Mouse (Mus musculus): ENCODE measurements at regions not wholly inside any gene's neighbourhood (a gene's known extent, or its start where the extent isn't known, plus 50 kb on each side); places are given as distances from the start of the nearest gene placed in this dataset.

DNA sequence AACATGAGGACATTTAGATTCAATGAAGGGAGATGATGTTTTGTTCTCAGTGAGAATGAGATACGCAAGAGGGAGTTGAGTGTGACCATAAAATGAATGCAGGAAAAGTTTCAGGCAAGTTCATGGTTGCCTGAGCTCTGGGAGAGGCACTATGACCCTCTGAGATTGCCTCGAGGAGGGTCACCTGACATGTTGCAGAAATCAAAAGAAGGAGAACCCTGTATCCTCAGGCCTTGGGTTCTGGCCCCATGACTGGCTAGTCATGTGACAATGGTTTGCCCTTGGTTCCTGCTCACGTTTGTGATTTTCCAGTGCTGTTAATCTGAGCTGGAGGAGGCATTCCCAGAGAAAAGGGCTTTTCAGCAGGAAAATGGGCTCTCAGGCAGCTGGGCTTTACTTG lies 98.9 kb downstream of the Mab21l3 start:
- Histone ChIP-seq H3K4me2 (no peak overlapping the region), H3K4me3 (ENCODE audit: low read depth, low read length) (no peak overlapping the region), H3K36me3 (ENCODE audit: insufficient read depth) (no peaks in the 10 kb centered on the region), H3K9ac (no peak overlapping the region), H3K9me3 (ENCODE audit: low read depth, low read length) (no peaks in the 10 kb centered on the region), H3K27ac (ENCODE audit: low read depth) (no peak overlapping the region), H3K4me1 (ENCODE audit: insufficient read depth) (no peaks in the 10 kb centered on the region), H3K27me3 (ENCODE audit: insufficient read depth, low read length) (no peaks in the 10 kb centered on the region)
- DNase-seq (no peak), ATAC-seq (ENCODE audit: insufficient read depth) (no peak)
- 65% methylated on average over 3 of the region's 3 CpGs for WGBS
- no peak for TF ChIP-seq CTCF (IDR thresholded peaks at IDR 0.05; ENCODE audit: low read depth)

DNA sequence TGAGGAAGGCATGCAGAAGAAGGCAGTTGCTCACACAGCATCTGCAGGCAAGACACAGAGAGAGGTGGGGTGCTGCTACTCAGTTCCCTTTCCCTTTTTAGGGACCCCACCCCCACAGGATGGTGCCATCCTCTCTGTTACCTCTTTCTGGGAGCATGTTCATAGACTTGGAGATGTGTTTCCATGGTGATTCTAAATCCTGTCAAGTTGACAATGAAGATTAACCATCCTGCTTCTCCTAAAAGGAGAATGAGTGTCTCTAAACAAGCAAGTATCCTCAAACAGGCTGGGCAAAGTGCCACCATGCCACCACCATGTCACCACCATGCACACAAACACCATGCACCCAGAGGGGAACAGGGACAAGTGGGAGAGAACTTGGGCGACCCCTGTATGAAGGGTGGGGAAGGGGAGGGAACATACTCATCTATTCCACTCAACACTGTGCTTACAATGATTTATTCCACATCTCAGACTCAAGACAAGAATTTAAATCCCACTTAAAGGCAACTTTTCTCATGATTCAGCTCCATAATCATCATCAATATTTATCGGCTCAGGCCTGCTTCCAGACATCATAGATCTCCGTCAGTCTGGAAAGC lies 99.6 kb downstream of the Mab21l3 start:
- Histone ChIP-seq H3K9me3 (ENCODE audit: low read depth, low read length) (no peaks in the 10 kb centered on the region), H3K36me3 (ENCODE audit: insufficient read depth) (no peaks in the 10 kb centered on the region), H3K27ac (ENCODE audit: low read depth) (no peak overlapping the region), H3K4me3 (ENCODE audit: low read depth, low read length) (no peak overlapping the region), H3K27me3 (ENCODE audit: insufficient read depth, low read length) (no peaks in the 10 kb centered on the region), H3K9ac (no peak overlapping the region), H3K4me2 (no peak overlapping the region), H3K4me1 (ENCODE audit: insufficient read depth) (no peaks in the 10 kb centered on the region)
- TF ChIP-seq CTCF (IDR thresholded peaks at IDR 0.05; ENCODE audit: low read depth), result no peak
- no peak for DNase-seq
- no peak for ATAC-seq (ENCODE audit: insufficient read depth)
- WGBS, result 73% methylated on average over 3 of the region's 3 CpGs

DNA sequence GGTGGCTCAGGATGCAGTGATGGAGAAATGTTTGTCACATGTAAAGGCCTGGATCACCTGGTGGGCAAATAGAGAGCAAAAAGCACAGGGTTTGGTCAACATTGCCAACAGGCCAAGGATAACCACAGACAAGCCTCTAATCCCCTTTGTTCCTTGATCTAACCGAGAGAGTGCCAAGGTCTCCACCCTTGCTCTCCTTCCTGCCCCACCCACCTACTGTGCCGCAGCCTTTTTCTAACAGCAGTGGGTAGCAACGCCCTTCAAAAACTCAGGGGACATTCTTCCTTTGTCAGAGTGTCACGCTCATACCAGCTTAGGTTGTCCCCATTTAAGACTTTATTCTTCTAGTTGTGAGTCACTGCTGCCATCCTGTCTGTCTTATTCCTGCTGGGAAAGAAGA lies 100.6 kb downstream of the Mab21l3 start:
- no peak overlapping the region for H3K4me3 ChIP-seq (ENCODE audit: low read depth, low read length)
- H3K36me3 ChIP-seq (ENCODE audit: insufficient read depth), result no peaks in the 10 kb centered on the region
- H3K27ac ChIP-seq (ENCODE audit: low read depth), result no peak overlapping the region
- H3K4me2 ChIP-seq, result no peak overlapping the region
- H3K4me1 ChIP-seq (ENCODE audit: insufficient read depth), result no peaks in the 10 kb centered on the region
- WGBS, result 50% methylated on average over 4 of the region's 4 CpGs
- TF ChIP-seq CTCF (IDR thresholded peaks at IDR 0.05; ENCODE audit: low read depth), result no peak
- DNase-seq, result no peak
- H3K27me3 ChIP-seq (ENCODE audit: insufficient read depth, low read length), result no peaks in the 10 kb centered on the region
- no peak for ATAC-seq (ENCODE audit: insufficient read depth)
- H3K9me3 ChIP-seq (ENCODE audit: low read depth, low read length), result no peaks in the 10 kb centered on the region
- no peak overlapping the region for H3K9ac ChIP-seq

DNA sequence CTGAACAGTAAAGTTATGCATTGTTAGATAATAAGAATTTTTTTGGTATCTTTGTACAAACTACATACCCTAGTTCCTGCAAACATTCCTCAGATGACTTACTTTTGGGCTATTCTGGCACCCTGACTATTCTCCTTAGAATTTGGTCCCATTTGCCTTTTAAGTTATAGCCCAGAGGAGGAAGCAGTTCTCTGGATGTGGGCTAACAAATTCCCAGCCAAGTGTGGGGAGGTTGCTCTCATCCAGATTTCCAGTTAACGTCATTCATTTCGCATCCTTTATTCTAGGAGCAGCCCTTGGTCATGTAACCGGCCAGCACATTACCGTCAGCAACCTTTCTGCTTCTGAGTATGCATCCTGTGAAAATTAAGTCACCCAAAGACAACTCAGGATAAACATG lies 107.9 kb downstream of the Mab21l3 start:
- no peak for TF ChIP-seq CTCF (IDR thresholded peaks at IDR 0.05; ENCODE audit: low read depth)
- Histone ChIP-seq H3K36me3 (ENCODE audit: insufficient read depth) (no peaks in the 10 kb centered on the region), H3K9ac (no peak overlapping the region), H3K4me1 (ENCODE audit: insufficient read depth) (no peaks in the 10 kb centered on the region), H3K27me3 (ENCODE audit: insufficient read depth, low read length) (no peaks in the 10 kb centered on the region), H3K27ac (ENCODE audit: low read depth) (no peak overlapping the region), H3K4me2 (no peak overlapping the region), H3K9me3 (ENCODE audit: low read depth, low read length) (no peaks in the 10 kb centered on the region), H3K4me3 (ENCODE audit: low read depth, low read length) (no peak overlapping the region)
- ATAC-seq (ENCODE audit: insufficient read depth) (no peak), DNase-seq (no peak)
- WGBS, result 80% methylated on average over 4 of the region's 4 CpGs

DNA sequence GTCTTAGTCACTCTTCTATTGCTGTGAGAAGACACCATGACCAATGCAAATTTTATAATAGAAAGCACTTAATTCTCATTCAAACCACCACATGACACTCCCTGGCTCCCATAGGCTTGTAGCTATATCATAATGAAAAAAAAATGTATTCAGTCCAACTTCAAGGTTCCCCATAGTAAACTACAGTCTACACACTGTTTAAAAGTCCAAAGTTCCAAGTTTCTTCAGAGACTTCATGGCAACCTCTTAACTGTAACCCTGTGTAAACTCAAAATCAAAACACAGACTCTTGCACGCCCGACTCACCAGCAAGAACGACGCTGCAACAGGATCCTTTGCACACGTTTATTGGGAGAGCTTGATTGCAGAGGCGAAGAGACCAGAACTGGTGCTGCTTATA lies 111.6 kb downstream of the Mab21l3 start:
- Histone ChIP-seq H3K4me1 (ENCODE audit: insufficient read depth) (no peaks in the 10 kb centered on the region), H3K4me2 (no peak overlapping the region), H3K9me3 (ENCODE audit: low read depth, low read length) (0 out of 2 replicates have a peak, but pooled peaks cover 4% of the 10 kb centered on the region), H3K9ac (no peak overlapping the region), H3K27me3 (ENCODE audit: insufficient read depth, low read length) (no peaks in the 10 kb centered on the region), H3K4me3 (ENCODE audit: low read depth, low read length) (no peak overlapping the region), H3K27ac (ENCODE audit: low read depth) (no peak overlapping the region), H3K36me3 (ENCODE audit: insufficient read depth) (no peaks in the 10 kb centered on the region)
- ATAC-seq (ENCODE audit: insufficient read depth) (no peak), DNase-seq (no peak)
- TF ChIP-seq CTCF (IDR thresholded peaks at IDR 0.05; ENCODE audit: low read depth), result no peak
- 89% methylated on average over 6 of the region's 6 CpGs for WGBS

DNA sequence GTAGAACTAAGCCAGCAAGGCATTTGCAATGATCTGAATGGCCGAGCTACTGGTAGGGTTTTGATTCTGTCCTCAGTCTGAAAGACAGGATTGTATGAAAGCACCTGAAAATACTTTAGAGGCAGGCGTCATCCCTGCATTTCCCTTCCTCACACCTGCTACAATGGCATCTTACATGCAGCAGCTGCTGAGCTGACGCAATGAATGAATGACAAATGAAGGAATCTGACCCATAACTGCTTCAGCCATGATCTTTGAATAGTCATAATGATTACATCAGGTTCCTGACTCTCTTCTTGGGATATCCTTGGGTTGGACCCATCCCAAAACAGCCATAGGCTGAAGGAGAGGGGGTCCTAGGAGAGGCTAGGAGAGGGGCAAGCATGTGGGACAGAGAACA lies 119.7 kb downstream of the Mab21l3 start:
- no peak overlapping the region for H3K27ac ChIP-seq (ENCODE audit: low read depth)
- WGBS, result 79% methylated on average over 3 of the region's 3 CpGs
- no peaks in the 10 kb centered on the region for H3K27me3 ChIP-seq (ENCODE audit: insufficient read depth, low read length)
- ATAC-seq (ENCODE audit: insufficient read depth), result no peak
- 0 out of 2 replicates have a peak, but pooled peaks cover 4% of the 10 kb centered on the region for H3K9me3 ChIP-seq (ENCODE audit: low read depth, low read length)
- H3K4me2 ChIP-seq, result no peak overlapping the region
- no peak for DNase-seq
- no peak overlapping the region for H3K4me3 ChIP-seq (ENCODE audit: low read depth, low read length)
- H3K9ac ChIP-seq, result no peak overlapping the region
- no peak for TF ChIP-seq CTCF (IDR thresholded peaks at IDR 0.05; ENCODE audit: low read depth)
- no peaks in the 10 kb centered on the region for H3K4me1 ChIP-seq (ENCODE audit: insufficient read depth)
- no peaks in the 10 kb centered on the region for H3K36me3 ChIP-seq (ENCODE audit: insufficient read depth)

DNA sequence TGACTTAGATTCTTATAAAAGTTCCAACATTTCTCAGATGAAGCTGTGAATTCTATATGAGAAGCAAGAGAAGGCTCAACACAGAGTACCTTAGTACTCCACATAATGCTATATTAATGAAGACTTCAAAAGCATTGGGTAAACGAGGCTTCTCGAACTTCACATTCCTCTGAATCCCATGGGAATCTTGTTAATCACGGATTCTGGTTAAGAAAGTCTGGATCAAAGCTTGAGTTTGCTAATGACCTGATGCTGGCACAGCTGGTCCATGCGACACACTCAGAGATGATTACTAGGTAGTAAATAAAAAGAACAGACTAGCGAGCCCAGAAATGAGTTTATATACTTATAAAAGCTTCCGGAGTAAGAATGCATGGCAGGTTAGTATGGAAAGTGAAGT lies 118.4 kb upstream of the Atp1a1 start:
- Histone ChIP-seq H3K36me3 (ENCODE audit: insufficient read depth) (no peaks in the 10 kb centered on the region), H3K27me3 (ENCODE audit: insufficient read depth, low read length) (no peaks in the 10 kb centered on the region), H3K9me3 (ENCODE audit: low read depth, low read length) (no peaks in the 10 kb centered on the region), H3K9ac (no peak overlapping the region), H3K4me3 (ENCODE audit: low read depth, low read length) (no peak overlapping the region), H3K27ac (ENCODE audit: low read depth) (no peak overlapping the region), H3K4me2 (no peak overlapping the region), H3K4me1 (ENCODE audit: insufficient read depth) (no peaks in the 10 kb centered on the region)
- 52% methylated on average over 6 of the region's 6 CpGs for WGBS
- no peak for ATAC-seq (ENCODE audit: insufficient read depth)
- TF ChIP-seq CTCF (IDR thresholded peaks at IDR 0.05; ENCODE audit: low read depth), result no peak
- DNase-seq, result no peak

DNA sequence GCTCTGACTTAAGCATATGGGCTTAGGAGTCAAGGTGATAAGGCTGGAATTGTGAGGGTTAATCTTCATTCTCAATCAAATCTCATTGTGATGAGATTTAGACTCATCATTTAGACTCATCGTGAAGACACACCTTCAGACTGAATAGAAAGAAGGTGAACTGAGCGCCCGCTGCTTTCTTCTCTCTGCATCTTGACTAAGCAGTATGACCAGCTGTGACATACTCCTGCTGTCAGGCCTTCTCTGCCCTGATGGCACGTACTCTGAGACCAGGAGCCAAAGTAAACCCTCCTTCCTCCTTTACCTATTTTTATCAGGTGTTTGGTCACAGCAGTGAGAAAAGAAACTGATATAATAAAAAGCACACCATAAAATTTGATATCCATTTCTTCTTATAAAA lies 117.5 kb upstream of the Atp1a1 start:
- no peak overlapping the region for H3K4me3 ChIP-seq (ENCODE audit: low read depth, low read length)
- no peak overlapping the region for H3K27ac ChIP-seq (ENCODE audit: low read depth)
- no peaks in the 10 kb centered on the region for H3K36me3 ChIP-seq (ENCODE audit: insufficient read depth)
- no peaks in the 10 kb centered on the region for H3K4me1 ChIP-seq (ENCODE audit: insufficient read depth)
- DNase-seq, result no peak
- ATAC-seq (ENCODE audit: insufficient read depth), result no peak
- H3K27me3 ChIP-seq (ENCODE audit: insufficient read depth, low read length), result no peaks in the 10 kb centered on the region
- H3K9ac ChIP-seq, result no peak overlapping the region
- no peaks in the 10 kb centered on the region for H3K9me3 ChIP-seq (ENCODE audit: low read depth, low read length)
- TF ChIP-seq CTCF (IDR thresholded peaks at IDR 0.05; ENCODE audit: low read depth), result no peak
- 89% methylated on average over 4 of the region's 4 CpGs for WGBS
- no peak overlapping the region for H3K4me2 ChIP-seq
